Mouse (Mus musculus) hindbrain, embryonic 11.5 days (tissue): ENCODE data around the gene Ndrg4. TPM values are rescaled to one million over a fixed set of nuclear protein-coding genes. Genes with fewer than 3 reads are reported as not detected.

Experiments used
- polyA plus RNA-seq: library from polyadenylated mRNA; unstranded; fragments of >200 nt; fragmentation: Nextera tagmentation; extraction: Ambion mirVana; gene quantifications from 2 replicates; pipeline ENCODE4 v1.2.1, GENCODE M21; 2014

The Ndrg4 gene
- polyA plus RNA-seq, 1 experiment from 2014 or later, result 45.0 TPM

Other genes starting within 250 kb of the Ndrg4 start
- gene Cfap20, start 242.1 kb upstream of the Ndrg4 start, polyA plus RNA-seq, result 141 and 145 TPM in 2 replicates
- 14.2 and 19.1 TPM in 2 replicates for gene Csnk2a2, start 186.9 kb upstream of the Ndrg4 start, polyA plus RNA-seq
- gene Ccdc113, start 142.9 kb upstream of the Ndrg4 start, polyA plus RNA-seq, result 2.4 and 2.5 TPM in 2 replicates
- not detected in 2 replicates for gene Prss54, start 100.6 kb upstream of the Ndrg4 start, polyA plus RNA-seq
- gene Gins3, start 43.5 kb upstream of the Ndrg4 start, polyA plus RNA-seq, result 24.1 and 25.1 TPM in 2 replicates
- 18.2 and 21.3 TPM in 2 replicates for gene Setd6, start 38.9 kb downstream of the Ndrg4 start, polyA plus RNA-seq
- gene Cnot1, start 130.5 kb downstream of the Ndrg4 start, polyA plus RNA-seq, result 88.2 and 108 TPM in 2 replicates
- 380 and 392 TPM in 2 replicates for gene Sap18b, start 148.4 kb downstream of the Ndrg4 start, polyA plus RNA-seq
- gene Slc38a7, start 176.6 kb downstream of the Ndrg4 start, polyA plus RNA-seq, result 14.3 and 16.8 TPM in 2 replicates
- 82.5 and 84.8 TPM in 2 replicates for gene Got2, start 211.6 kb downstream of the Ndrg4 start, polyA plus RNA-seq